In the genomic region with DNA sequence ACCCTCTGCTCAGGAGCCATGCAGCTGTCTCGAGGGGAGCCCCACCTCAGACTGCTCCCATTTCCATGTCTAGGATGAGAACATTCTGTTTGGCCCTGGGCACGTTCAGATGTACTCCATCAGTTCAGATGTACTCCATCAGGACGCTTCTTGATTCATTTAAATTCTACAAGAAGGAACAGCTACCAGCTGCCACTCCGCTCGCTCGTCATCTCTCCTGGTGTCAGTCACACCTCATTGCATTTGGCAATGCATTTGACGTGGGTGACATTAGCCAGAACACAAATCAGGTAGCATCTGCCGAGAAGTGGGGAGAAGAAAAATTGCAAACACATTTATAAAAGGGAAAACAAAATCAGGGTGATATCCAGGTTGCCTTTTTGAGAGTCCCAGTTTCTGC, we compare ENCODE assay signal across 17 mouse cellular contexts.
DNase-seq lines count a peak whose midpoint lies in the region; ATAC-seq and TF ChIP-seq lines count a peak whose summit lies in the region.
"Had no signal": no experiment of that assay in that cellular context is flagged by ENCODE, and none has a peak within 500 bp of the region (broad histone marks: within the 10 kb centered on the region; RNA-seq: fewer than 3 reads in every experiment).

No protein-coding gene starts in this region.

- TF ChIP-seq CTCF in lung, adult 2 months (IDR thresholded peaks at IDR 0.05; ENCODE audit: insufficient read depth, low read length): no peak

- no peaks in the 10 kb centered on the region for H3K4me1 ChIP-seq in lung, adult 2 months (ENCODE audit: control insufficient read depth, insufficient read depth, low read length)
- H3K4me1 ChIP-seq: liver, embryonic 15.5 days had no signal

- ATAC-seq in frontal cortex, adult (ENCODE audit: low TSS enrichment): peak; percentile 10
- ATAC-seq: intestine, postnatal 0 days had no signal

- DNase-seq in frontal cortex, postnatal 14 days (ENCODE audit: low spot score in 2 of 2): no peak
- DNase-seq in lung, postnatal 14 days: peak; percentile 9
- DNase-seq in lung, adult 2 months: no peak
- DNase-seq in layer of hippocampus, adult 8-10 months (ENCODE audit: low spot score in 2 of 2): peak; percentile 28 to 52
- peak; percentile 15 for DNase-seq in right cerebral cortex, postnatal 25 days
- no peak for DNase-seq in MN1 (ENCODE audit: low spot score)
- DNase-seq: adrenal gland, postnatal 25 days; cerebellum, postnatal 25 days; gastrocnemius, postnatal 14 days; lung, postnatal 10 days; thymus, adult 2 months had no signal

- WGBS in lung, adult 2 months: 69% methylated on average over 8 of the region's 8 CpGs

- H3K4me3 ChIP-seq in lung, adult 2 months (replicated peaks; ENCODE audit: extremely low read depth, low read depth, low read length): no peak overlapping the region
- H3K4me3 ChIP-seq: hindbrain, embryonic 12.5 days; liver, embryonic 15.5 days; midbrain, embryonic 10.5 days; neural tube, embryonic 13.5 days had no signal

- TF ChIP-seq POLR2A in lung, adult 2 months (IDR thresholded peaks at IDR 0.05; ENCODE audit: borderline replicate concordance, extremely low read depth, low read depth, low read length): no peak

Comparison
In these comparisons a context has a peak if more than half of its experiments do, and no peak if none do; other contexts are left out.
1. DNase-seq: peak in lung, postnatal 14 days (single experiment), layer of hippocampus, adult 8-10 months (2 of 2) and right cerebral cortex, postnatal 25 days (single experiment); none in frontal cortex, postnatal 14 days (0 of 2), lung, adult 2 months (single experiment) and MN1 (single experiment).